Mouse (Mus musculus): ENCODE results near the gene A730049H05Rik. TPM values are rescaled to one million over a fixed set of nuclear protein-coding genes. Genes with fewer than 3 reads are reported as not detected.

The A730049H05Rik gene
- total RNA-seq, 4 experiments from 2014 or later = 1.9 to 7.0 (median 2.4) TPM

DNA sequence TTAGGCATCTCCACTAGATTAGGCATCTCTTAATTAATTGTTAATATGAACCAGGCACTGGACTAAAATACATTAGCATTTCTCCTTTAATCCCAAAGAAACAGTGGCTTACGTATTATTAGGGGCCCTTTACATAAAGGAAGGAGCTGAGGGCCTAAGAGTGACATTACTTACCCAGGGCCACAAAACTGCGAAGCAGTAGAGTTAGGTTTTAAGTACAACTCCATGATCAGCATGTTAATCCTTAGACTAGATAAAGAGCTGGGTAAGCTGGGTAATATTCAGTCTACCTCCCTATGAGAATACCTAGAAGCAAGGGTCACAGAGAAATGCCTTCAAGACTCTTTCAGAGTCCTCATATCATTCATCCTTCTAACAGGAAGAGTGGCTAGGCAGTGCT is 12.9 kb downstream of the A730049H05Rik start:
- DNase-seq = no peak

DNA sequence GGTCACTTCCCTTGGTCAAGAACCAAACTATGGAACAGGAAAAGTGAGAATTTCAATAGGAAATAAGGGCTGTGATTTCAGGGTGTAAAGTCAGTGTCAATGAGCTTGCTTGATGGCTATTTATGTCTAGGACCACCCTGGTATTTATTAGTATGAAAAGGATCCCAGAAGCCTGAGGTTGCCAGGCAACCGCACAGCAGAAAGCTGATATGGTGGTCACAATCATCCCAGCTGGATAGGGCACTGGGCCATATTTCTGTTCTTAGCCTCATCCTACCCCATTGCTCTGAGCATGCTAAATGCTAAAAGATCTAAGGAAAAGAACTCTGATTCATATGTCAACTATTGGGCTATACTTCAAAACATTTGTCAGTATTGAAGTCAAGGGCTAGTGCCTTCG is 14.8 kb downstream of the A730049H05Rik start:
- no peak for DNase-seq

- DNase-seq = no peak
Observed at GRCm38 (mm10) chr6:92842000-92842399, 25.7 kb downstream of the A730049H05Rik start.

DNA sequence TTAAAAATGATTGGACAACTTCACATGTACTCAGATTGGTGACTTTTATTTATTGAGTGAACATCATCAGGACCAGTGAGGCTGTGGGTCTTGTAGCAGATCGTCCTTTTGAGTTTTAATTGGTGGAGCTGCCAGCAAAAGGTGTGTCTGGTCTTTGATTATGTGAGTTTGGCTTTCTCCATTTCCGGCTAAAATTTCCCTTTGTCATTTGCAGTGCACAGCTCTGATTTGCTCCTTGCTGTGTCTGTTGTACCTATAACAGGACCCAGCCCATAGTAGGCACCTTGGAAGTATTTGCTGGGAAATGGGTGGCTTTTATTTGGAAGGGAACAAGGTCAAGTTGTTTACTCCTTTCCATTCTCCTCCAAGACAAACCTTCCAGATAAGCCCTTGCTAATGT is 27.2 kb downstream of the A730049H05Rik start:
- no peak for DNase-seq

GRCm38 (mm10) chr6:92845898-92846297 is 29.6 kb downstream of the A730049H05Rik start:
- DNase-seq = no peak

DNA sequence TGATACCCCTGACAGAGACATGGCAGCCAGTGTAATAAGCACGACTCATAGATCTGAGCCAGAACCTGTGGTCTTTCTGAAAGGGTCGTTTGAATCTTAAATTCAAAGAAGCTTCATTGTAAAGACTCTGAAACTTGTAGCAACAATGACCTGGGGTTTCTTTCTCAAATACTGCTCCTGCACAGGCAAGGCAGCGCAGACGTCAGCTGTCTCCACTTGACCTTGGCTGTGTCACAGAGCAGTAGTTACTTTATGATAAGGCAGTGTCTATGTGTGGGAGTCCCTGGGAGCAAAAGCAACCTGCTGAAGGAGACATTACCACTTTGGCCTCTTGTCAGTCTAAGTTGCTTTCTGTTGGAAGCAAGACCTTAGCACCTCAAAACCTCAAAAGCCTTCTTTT is 30.3 kb downstream of the A730049H05Rik start:
- no peak for DNase-seq

DNA sequence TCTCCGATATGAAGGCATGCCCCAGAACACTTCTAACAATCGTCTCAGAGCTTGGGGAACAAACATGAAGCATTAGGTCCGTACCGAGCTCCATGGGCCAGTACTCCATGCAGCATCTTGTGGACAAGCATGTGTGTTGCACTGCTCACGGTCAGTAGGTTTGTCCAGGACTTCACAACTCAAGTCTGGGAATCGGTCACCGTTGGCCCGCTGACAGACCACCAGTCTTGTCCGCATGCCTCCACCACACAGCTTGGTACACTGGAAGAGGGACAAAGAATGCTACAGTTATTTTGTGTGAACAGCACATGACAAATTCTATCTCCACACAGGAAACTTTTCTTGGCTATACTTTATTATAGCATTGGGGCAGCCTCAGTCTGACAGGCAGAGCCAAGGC is 32.9 kb downstream of the A730049H05Rik start:
- DNase-seq = no peak

DNA sequence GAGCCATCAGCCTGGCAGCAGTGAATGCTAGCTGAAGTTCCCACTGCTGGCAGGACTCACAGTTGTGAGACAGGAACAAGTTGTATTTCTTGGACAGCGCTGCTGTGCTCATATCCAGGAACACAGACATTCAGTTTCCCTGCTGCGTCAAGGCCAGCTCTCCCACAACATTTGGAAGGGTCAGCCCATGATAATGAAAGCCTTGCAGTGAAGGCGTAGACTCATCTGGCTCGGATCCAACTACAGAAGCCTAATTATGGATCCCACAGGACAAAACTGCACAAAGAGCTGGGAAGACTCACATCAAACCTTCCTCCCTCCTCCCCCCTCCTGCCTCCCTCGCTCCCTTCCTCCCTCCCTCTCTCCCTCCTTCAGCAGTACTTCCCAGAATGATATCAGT is 34.0 kb downstream of the A730049H05Rik start:
- DNase-seq = peak; percentile 73

DNA sequence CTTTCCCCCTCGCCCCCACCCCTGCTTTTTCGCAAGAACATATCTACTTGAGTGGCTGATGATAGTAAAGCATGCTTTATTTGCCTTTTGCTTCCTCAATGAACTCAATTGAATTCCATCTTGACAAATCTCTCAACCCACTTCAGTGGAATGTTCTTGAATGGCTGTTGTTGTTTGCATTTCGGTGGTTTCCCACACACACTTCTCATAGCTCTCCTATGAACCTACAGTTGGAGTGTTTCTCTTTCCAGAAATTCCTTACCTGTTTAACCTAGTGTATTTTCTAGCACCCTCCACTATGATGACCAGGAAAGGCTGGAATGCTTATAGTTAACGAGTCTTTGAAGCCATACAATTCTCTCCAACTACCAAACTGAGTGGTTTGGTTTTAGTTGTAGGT is 38.6 kb downstream of the A730049H05Rik start:
- no peak for DNase-seq

DNA sequence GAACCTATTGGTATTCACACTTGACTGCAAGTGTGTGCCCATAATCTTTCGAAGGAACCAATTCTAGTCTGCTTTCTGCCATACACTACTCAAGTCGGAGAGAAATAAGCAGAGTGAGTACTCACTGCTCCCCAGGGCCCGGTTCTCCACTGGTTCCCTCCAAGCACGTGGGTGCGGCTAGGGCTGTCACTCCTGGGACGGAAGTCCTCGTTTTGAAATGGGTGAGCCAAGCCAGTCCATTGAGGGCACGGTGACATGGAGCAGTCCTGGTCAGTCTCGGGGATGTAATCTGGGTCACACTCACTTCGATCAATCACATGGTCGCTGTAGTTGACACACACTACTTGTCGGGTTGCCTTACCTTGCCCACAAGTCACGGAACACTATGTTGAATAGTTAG is 41.5 kb downstream of the A730049H05Rik start:
- no peak for DNase-seq

GRCm38 (mm10) chr6:92858721-92859510 is 42.6 kb downstream of the A730049H05Rik start:
- DNase-seq = no peak

DNA sequence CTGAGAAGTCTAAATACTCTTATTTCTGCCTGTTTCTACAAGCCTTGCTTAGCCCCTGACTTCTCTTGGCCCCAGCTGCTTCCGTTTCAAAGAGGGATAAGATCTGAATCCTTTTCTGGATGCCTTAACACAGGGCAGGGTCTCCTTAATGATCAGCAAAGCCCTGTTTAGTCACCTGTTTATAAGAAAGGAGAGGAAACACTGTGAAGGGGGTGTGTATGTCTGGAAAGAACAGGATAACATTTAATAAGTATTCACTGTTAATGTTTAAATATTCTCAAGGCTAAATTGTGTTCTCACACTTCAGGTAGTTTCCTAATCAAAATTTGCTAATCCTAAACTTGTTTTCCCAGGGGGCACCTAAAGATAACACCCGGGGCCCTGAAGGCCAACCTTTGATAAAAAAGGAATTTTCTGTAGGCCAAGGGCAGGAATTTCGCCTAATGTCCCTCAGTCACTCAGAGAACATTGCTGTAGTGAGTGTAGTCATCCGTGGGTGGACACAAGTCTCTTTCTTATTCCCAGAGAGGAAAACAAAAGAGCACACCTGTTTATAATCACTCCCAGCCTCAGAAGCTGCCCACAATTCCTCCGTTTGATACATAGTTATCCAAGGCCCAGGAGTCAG is 44.1 kb downstream of the A730049H05Rik start:
- no peak for DNase-seq

GRCm38 (mm10) chr6:92862599-92862998 is 46.3 kb downstream of the A730049H05Rik start:
- DNase-seq = no peak

GRCm38 (mm10) chr6:92869089-92869581 is 52.9 kb downstream of the A730049H05Rik start, which contains the start of gene Gm15737:
TSS of gene Gm15737 (plus strand) at chr6:92869357.
- no peak for DNase-seq

DNA sequence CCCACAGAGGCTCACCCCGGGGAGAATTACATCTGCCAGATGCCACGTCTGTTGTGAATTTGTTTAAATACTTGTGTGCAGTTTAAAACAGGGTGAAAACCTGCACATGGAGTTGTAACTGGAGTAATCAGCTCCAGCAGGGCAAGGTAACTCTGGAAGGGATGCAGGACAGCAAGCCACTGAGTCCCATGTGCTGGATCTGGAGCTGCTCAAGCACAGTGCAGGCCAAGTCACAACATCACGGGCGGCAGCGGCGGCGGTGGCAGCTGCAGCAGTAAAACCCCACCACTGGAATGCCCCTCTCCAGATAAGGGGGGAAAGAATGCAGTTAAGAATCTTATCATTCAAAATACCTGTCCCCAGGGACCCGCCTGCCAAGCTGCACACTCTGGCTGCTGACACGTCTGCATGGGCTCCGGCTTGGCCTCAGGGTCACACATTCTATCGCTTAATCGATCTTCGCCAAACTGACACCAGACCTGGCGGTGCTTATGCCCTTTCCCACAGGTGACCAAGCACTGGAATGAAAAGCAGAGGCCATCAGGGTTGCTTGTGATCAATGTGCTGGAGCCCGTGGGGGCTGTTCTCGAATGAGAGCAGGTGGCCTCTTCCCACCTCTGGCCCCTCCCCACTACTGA is 53.4 kb downstream of the A730049H05Rik start:
- DNase-seq = no peak

GRCm38 (mm10) chr6:92871813-92872212 is 55.5 kb downstream of the A730049H05Rik start:
- DNase-seq = no peak

DNA sequence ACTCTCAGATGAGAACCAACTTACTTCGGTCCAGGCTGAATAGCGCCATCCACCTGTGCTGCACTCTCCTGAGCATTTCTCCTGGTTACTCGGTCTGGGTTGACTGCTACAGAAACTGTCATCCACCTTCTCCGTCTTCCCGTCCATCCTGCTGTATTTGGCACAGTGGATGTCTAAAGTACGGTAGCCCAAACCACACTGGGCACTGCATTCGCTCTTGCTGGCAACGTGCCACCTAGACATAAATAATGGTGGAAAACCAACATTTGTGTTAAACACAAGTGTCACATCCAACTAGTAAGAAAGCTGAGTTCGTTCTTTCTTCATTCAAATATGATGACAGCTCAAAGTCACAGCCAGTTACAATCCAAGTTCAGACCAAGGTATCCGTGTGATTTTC is 56.5 kb downstream of the A730049H05Rik start:
- DNase-seq = no peak

DNA sequence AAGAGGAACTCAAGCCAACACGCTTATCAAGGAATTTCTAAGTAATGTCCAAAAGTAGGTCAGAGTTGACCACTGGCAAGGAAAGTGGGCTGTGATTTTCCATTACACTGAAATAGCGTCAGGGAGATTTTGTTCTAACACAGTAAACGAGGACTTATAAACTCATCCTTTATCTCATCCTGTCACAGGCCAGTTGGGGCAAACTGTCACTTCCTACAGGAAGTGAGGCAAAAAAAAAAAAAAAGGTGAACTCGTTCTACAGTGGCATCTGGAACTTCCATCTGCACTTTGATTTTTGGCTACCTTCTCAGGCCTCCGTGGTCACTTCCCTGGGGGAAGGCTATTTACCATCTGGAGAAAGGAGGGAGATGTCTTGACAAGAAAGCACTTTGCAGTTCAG is 58.6 kb downstream of the A730049H05Rik start:
- DNase-seq = peak; percentile 20

DNA sequence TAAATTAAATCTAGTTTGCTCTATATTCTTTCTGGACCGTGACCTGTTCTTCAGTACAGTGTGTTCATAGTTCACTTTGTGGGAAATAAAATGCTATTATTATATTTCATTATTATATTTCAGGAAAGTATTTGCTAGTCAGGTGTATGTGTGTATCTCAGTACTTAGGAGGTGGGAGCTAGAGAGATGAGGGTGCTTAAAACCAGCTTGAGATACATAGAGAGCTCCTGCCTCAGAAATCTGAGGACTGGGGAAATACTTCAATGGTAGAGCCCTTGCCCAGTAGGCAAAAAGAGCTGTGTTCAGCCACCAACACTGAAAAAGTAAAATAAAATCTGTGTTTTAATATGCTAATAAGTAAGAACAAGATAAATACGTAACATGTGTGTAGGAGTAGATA is 59.1 kb downstream of the A730049H05Rik start:
- DNase-seq = no peak

DNA sequence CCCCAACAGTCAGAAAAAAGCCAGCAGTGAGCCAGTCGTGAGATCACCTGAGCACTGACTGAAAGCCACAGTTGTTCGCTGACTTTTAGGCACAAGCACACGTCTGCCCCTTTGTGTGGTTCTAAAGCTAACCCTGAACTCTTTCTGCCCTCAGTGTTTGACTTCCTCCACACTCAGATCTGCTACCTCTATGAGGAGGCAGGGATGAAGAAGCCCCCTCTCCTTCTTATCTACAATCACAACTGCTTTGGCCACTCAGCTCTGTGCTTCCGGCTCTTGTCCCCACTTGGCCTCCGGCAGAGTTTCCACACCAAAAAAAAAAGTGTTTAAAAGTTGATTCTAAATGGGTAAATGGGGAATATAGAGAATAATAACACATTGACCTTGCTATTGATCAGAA is 59.8 kb downstream of the A730049H05Rik start:
- DNase-seq = no peak

GRCm38 (mm10) chr6:92877236-92877635 is 61.0 kb downstream of the A730049H05Rik start:
- no peak for DNase-seq

GRCm38 (mm10) chr6:92878771-92879170 is 62.5 kb downstream of the A730049H05Rik start:
- DNase-seq = no peak

GRCm38 (mm10) chr6:92879700-92880265 is 63.5 kb downstream of the A730049H05Rik start:
- no peak for DNase-seq

Measured in adrenal gland, adult 8-10 months (tissue).